Mouse (Mus musculus) ES-E14 (cell line): Measurements from ENCODE around the gene Usp47.

Experiments
- HCFC1 ChIP-seq: IDR thresholded peaks from 2 replicates; pipeline ENCODE4 v1.6.1; 2012; ENCODE audit warnings: low read length, inconsistent platforms, borderline replicate concordance; ENCODE audit not compliant: insufficient read depth
- MAFK ChIP-seq: IDR thresholded peaks from 2 replicates; pipeline ENCODE4 v1.6.1; 2014; ENCODE audit warnings: mild to moderate bottlenecking, low read depth, low read length, inconsistent platforms; ENCODE audit not compliant: insufficient read depth
- ZC3H11A ChIP-seq: IDR thresholded peaks from 2 replicates; pipeline ENCODE4 v1.6.1; 2012; ENCODE audit warnings: low read depth, mild to moderate bottlenecking, inconsistent platforms, low read length, borderline replicate concordance

DNA sequence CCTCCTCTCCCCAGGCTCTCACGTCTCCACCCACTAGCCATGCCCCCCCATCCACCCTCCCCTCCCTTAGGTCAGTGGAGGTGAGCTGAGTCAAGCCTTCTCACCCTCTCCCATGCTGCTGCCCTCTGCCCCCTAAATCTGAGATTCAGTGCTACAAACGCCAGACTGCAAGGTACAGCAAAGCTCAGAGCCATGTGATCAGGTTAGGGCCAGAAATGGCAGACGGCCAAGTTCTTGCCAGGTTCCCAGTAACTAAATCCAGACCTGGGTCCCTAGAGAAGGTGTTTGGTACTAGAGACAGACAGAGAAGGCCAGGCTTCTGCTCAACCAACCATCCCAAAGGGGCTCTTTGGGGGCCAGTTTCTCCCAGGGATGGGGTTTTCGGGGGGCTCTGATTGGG is 105.5 kb downstream of the Usp47 start:
- no peak for TF ChIP-seq HCFC1
- no peak for TF ChIP-seq ZC3H11A
- TF ChIP-seq MAFK: no peak
